Mouse (Mus musculus): ENCODE results near the gene Ppfia3. TPM values are rescaled to one million over a fixed set of nuclear protein-coding genes. Genes with fewer than 3 reads are reported as not detected.

The Ppfia3 gene
- polyA plus RNA-seq, 1 experiment from 2014 or later, result 7.1 TPM

DNA sequence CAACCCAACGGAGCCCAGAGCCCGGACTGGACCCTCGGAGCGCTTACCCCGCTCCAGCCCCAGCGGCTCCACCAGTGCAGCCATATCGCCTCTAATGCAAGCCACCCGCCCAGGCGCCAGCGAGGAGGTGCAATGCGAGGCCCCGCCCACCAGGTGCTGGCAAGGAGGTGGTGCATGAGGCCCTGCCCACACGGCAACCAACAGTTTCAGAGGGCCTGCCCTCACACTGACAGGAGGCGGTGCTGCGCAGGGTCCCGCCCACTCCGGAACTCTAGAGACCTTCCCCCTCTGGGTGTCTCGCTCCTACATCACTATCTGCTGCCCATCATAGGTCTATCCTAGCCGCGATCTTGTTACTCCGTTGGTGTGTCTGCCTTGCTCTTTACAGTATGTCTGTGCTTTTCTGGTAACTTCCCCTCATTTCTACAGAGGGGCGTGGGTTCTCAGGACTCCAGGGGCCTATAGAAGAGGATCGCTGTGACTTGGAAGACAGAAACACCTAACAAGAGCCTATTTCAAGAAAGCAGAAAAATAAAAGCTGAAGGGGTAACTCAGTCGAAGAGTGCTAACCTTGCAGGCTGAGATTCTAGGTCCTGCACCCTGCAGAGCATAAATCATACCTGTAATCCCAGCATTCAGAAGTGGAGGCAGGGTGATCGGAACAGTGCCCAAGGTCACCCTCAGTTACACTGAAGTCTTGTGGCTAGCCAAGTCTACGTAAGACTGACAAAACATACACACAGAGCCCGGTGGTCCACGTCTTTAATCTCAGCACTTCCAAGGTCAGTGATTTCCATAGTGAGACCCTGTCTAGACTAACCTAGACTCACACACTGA is 3.9 kb upstream of the Ppfia3 start, which contains the start of gene Lin7b:
TSS of gene Lin7b (minus strand) at position 109 of the 837 bp plus-strand sequence.
- Histone ChIP-seq H3K9me3 (no peaks in the 10 kb centered on the region), H3K4me1 (peaks cover 43% of the 10 kb centered on the region), H3K4me3 (peak within 1 kb of the TSS; percentile 63), H3K27ac (replicated peaks) (peak within 1 kb of the TSS; percentile 27; the same call in 1 of the 2 replicates), H3K27me3 (replicated peaks; ENCODE audit: low read depth, poor library complexity, severe bottlenecking) (peaks cover 42% of the 10 kb centered on the region), H3K36me3 (replicated peaks) (peaks cover 43% of the 10 kb centered on the region)
- WGBS, result 10% methylated on average over 28 of the region's 28 CpGs
- peak; percentile 93 for DNase-seq (ENCODE audit: low spot score)

GRCm38 (mm10) chr7:45369836-45370474 is 3.1 kb upstream of the Ppfia3 start:
- DNase-seq (ENCODE audit: low spot score), result peak; percentile 37
- Histone ChIP-seq H3K36me3 (replicated peaks) (peaks cover 36% of the 10 kb centered on the region), H3K27me3 (replicated peaks; ENCODE audit: low read depth, poor library complexity, severe bottlenecking) (peaks cover 50% of the 10 kb centered on the region), H3K27ac (replicated peaks) (peak overlapping the region; percentile 27; the same call in 1 of the 2 replicates), H3K4me3 (peak overlapping the region; percentile 63), H3K9me3 (no peaks in the 10 kb centered on the region), H3K4me1 (peaks cover 46% of the 10 kb centered on the region)
- 9% methylated on average over 52 of the region's 52 CpGs for WGBS

- Histone ChIP-seq H3K9me3 (no peaks in the 10 kb centered on the region), H3K4me1 (peaks cover 46% of the 10 kb centered on the region), H3K36me3 (replicated peaks) (peaks cover 29% of the 10 kb centered on the region), H3K27ac (replicated peaks) (no peak overlapping the region), H3K4me3 (peak overlapping the region; percentile 63), H3K27me3 (replicated peaks; ENCODE audit: low read depth, poor library complexity, severe bottlenecking) (peaks cover 57% of the 10 kb centered on the region)
- DNase-seq (ENCODE audit: low spot score), result no peak
- WGBS, result 73% methylated on average over 16 of the region's 16 CpGs
These were observed 2.4 kb upstream of the Ppfia3 start for GRCm38 (mm10) chr7:45369022-45369745.

GRCm38 (mm10) chr7:45368178-45368577 is 1.4 kb upstream of the Ppfia3 start:
- peaks cover 46% of the 10 kb centered on the region for H3K4me1 ChIP-seq
- peaks cover 67% of the 10 kb centered on the region for H3K27me3 ChIP-seq (replicated peaks; ENCODE audit: low read depth, poor library complexity, severe bottlenecking)
- WGBS, result 77% methylated on average over 15 of the region's 15 CpGs
- H3K36me3 ChIP-seq (replicated peaks), result peaks cover 19% of the 10 kb centered on the region
- H3K27ac ChIP-seq (replicated peaks), result no peak overlapping the region
- no peak for DNase-seq (ENCODE audit: low spot score)
- no peaks in the 10 kb centered on the region for H3K9me3 ChIP-seq
- peak overlapping the region; percentile 70 for H3K4me3 ChIP-seq

DNA sequence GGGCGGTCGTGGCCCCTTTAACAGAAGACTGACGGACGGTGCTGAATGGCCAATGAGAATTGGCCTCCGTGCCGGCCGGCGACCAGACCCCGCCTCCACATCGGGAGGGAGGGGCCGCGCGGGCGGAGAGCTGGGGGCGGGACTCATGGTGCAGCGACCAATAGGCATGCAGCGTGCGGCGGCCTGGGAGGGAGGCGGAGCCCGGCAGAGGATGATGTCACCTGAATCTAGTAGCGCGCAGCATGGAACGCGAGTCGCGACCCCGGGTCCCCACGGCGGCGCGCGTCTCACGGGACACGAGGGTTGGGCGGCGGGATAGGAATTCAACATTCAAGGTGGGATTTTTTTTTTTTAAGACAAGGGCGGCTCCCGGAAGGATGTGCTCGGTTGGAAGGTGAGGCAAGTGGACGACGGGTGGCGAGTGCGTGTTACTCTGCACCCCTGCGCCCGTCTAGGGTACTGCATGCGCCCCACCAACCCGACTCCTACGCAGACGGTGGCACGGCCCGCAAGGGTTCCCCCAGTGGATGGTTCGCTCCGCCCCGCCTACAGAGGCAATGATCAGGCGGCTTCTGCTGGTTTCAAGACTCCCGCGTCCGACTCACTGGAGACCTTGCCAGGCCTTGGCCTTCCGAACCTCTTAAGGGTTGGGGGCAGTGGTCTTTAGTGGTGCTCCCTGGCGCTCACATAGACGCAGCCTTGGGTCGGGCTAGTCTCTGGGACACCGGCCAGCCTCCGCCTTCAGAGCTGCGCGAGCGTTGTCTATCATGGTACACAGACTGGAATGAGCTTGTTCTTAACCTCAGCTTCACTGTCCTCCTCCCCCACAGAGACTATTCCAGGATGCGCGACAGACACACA is 431 bp upstream of the Ppfia3 start:
- peaks cover 53% of the 10 kb centered on the region for H3K4me1 ChIP-seq
- no peaks in the 10 kb centered on the region for H3K9me3 ChIP-seq
- peak overlapping the region; percentile 70 for H3K4me3 ChIP-seq
- peaks cover 77% of the 10 kb centered on the region for H3K27me3 ChIP-seq (replicated peaks; ENCODE audit: low read depth, poor library complexity, severe bottlenecking)
- H3K27ac ChIP-seq (replicated peaks), result peak overlapping the region; percentile 81
- H3K36me3 ChIP-seq (replicated peaks), result peaks cover 9% of the 10 kb centered on the region
- WGBS, result under 1% methylated on average over 70 of the region's 70 CpGs
- DNase-seq (ENCODE audit: low spot score), result peak; percentile 99

- peak overlapping the region; percentile 81 for H3K27ac ChIP-seq (replicated peaks)
- peaks cover 89% of the 10 kb centered on the region for H3K27me3 ChIP-seq (replicated peaks; ENCODE audit: low read depth, poor library complexity, severe bottlenecking)
- peaks cover 56% of the 10 kb centered on the region for H3K4me1 ChIP-seq
These were observed 822 bp downstream of the Ppfia3 start for GRCm38 (mm10) chr7:45365742-45366651.

GRCm38 (mm10) chr7:45363983-45364382 is 2.8 kb downstream of the Ppfia3 start:
- Histone ChIP-seq H3K4me3 (no peak overlapping the region), H3K9me3 (no peaks in the 10 kb centered on the region), H3K27me3 (replicated peaks; ENCODE audit: low read depth, poor library complexity, severe bottlenecking) (peaks cover 86% of the 10 kb centered on the region), H3K4me1 (peaks cover 41% of the 10 kb centered on the region), H3K36me3 (replicated peaks) (no peaks in the 10 kb centered on the region), H3K27ac (replicated peaks) (no peak overlapping the region)
- WGBS, result 84% methylated on average over 2 of the region's 2 CpGs
- no peak for DNase-seq (ENCODE audit: low spot score)

More at GRCm38 (mm10) chr7:45365742-45366651, 822 bp downstream of the Ppfia3 start:
- 3% methylated on average over 35 of the region's 35 CpGs for WGBS
- peak; percentile 72 for DNase-seq (ENCODE audit: low spot score)
- no peaks in the 10 kb centered on the region for H3K36me3 ChIP-seq (replicated peaks)
- no peaks in the 10 kb centered on the region for H3K9me3 ChIP-seq
- peak overlapping the region; percentile 70 for H3K4me3 ChIP-seq

DNA sequence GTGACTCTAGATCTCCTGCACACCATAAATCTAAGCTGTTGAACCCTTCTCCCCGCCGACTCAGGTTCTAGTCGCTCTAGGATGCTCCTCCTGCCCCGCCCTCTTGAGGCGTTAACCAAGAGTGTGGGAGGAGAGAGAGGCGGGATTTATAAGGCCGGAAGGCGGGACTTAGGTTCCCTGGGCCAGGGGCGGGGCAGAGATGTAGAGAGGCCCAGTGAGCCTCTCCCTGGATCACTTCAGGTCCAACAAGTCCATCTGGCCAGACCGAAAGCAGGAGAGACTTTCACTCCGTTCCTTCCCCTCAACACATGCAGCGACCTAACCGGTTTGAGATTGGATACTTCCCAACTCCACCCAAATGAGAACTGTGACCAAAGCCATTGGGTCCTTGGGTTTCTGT is 4.0 kb downstream of the Ppfia3 start:
- peaks cover 76% of the 10 kb centered on the region for H3K27me3 ChIP-seq (replicated peaks; ENCODE audit: low read depth, poor library complexity, severe bottlenecking)
- H3K9me3 ChIP-seq, result no peaks in the 10 kb centered on the region
- peak overlapping the region; percentile 64 for H3K4me3 ChIP-seq
- peak; percentile 60 for DNase-seq (ENCODE audit: low spot score)
- H3K36me3 ChIP-seq (replicated peaks), result no peaks in the 10 kb centered on the region
- WGBS, result 4% methylated on average over 13 of the region's 13 CpGs
- peaks cover 36% of the 10 kb centered on the region for H3K4me1 ChIP-seq
- no peak overlapping the region for H3K27ac ChIP-seq (replicated peaks)

GRCm38 (mm10) chr7:45361243-45361804 is 5.5 kb downstream of the Ppfia3 start:
- DNase-seq (ENCODE audit: low spot score), result peak; percentile 90
- Histone ChIP-seq H3K27ac (replicated peaks) (peak overlapping the region; percentile 66), H3K4me1 (peaks cover 27% of the 10 kb centered on the region), H3K4me3 (peak overlapping the region; percentile 64), H3K27me3 (replicated peaks; ENCODE audit: low read depth, poor library complexity, severe bottlenecking) (peaks cover 74% of the 10 kb centered on the region), H3K9me3 (no peaks in the 10 kb centered on the region), H3K36me3 (replicated peaks) (no peaks in the 10 kb centered on the region)
- under 1% methylated on average over 43 of the region's 43 CpGs for WGBS

GRCm38 (mm10) chr7:45360404-45361125 is 6.3 kb downstream of the Ppfia3 start:
- no peak overlapping the region for H3K27ac ChIP-seq (replicated peaks)
- peaks cover 19% of the 10 kb centered on the region for H3K4me1 ChIP-seq
- H3K36me3 ChIP-seq (replicated peaks), result no peaks in the 10 kb centered on the region
- 54% methylated on average over 18 of the region's 18 CpGs for WGBS
- peak overlapping the region; percentile 64 for H3K4me3 ChIP-seq
- no peaks in the 10 kb centered on the region for H3K9me3 ChIP-seq
- DNase-seq (ENCODE audit: low spot score), result no peak
- peaks cover 74% of the 10 kb centered on the region for H3K27me3 ChIP-seq (replicated peaks; ENCODE audit: low read depth, poor library complexity, severe bottlenecking)

All from embryonic facial prominence, embryonic 10.5 days (tissue).